Mouse (Mus musculus) forebrain, embryonic 15.5 days (tissue): ENCODE data around the gene Cpa2. TPM values are rescaled to one million over a fixed set of nuclear protein-coding genes. Genes with fewer than 3 reads are reported as not detected.

Experiments
- ATAC-seq: fragments of 200-750 bp; cut with Nextera tagmentation; replicated peaks from 2 replicates; pipeline ENCODE4 v1.8.0; 2017; ENCODE audit warnings: mild to moderate bottlenecking, moderate TSS enrichment, moderate library complexity
- H3K27ac ChIP-seq: fragments of 300-500 bp; sonication (generic); replicated peaks from 2 replicates; pipeline ENCODE4 v1.5.1; 2015; ENCODE audit warnings: mild to moderate bottlenecking, inconsistent platforms
- H3K27me3 ChIP-seq: fragments of 300-500 bp; sonication (generic); 2 replicates; pipeline ENCODE4 v1.6.1; 2015; ENCODE audit warnings: inconsistent platforms
- H3K36me3 ChIP-seq: fragments of 300-500 bp; sonication (generic); 2 replicates; pipeline ENCODE4 v1.6.1; 2015; ENCODE audit warnings: mild to moderate bottlenecking, inconsistent platforms
- H3K4me1 ChIP-seq: fragments of 300-500 bp; sonication (generic); 2 replicates; pipeline ENCODE4 v1.6.1; 2015; ENCODE audit warnings: inconsistent platforms
- H3K4me2 ChIP-seq: fragments of 300-500 bp; sonication (generic); replicated peaks from 2 replicates; pipeline ENCODE4 v1.6.1; 2015; ENCODE audit warnings: mild to moderate bottlenecking, inconsistent platforms
- H3K4me3 ChIP-seq: fragments of 300-500 bp; sonication (generic); 2 replicates; pipeline ENCODE4 v1.5.1; 2015; ENCODE audit warnings: mild to moderate bottlenecking, inconsistent platforms
- H3K9ac ChIP-seq: fragments of 300-500 bp; sonication (generic); replicated peaks from 2 replicates; pipeline ENCODE4 v1.6.1; 2015; ENCODE audit warnings: mild to moderate bottlenecking, inconsistent platforms
- H3K9me3 ChIP-seq: fragments of 300-500 bp; sonication (generic); 2 replicates; pipeline ENCODE4 v1.6.1; 2016; ENCODE audit warnings: inconsistent platforms
- WGBS: fragments of 180-500 bp; shearing (Covaris S2); methylation state at CpG from one replicate; pipeline ENCODE4 v1.1.7; 2015; ENCODE audit warnings: mixed read lengths; 5-methylcytosine and 5-hydroxymethylcytosine counted together
- polyA plus RNA-seq: library from polyadenylated mRNA; unstranded; fragments of >200 nt; fragmentation: Nextera tagmentation; extraction: Ambion mirVana; gene quantifications from 2 replicates; pipeline ENCODE4 v1.2.1, GENCODE M21; 2015

The Cpa2 gene
- polyA plus RNA-seq, 1 experiment from 2014 or later: 5.3 TPM

DNA sequence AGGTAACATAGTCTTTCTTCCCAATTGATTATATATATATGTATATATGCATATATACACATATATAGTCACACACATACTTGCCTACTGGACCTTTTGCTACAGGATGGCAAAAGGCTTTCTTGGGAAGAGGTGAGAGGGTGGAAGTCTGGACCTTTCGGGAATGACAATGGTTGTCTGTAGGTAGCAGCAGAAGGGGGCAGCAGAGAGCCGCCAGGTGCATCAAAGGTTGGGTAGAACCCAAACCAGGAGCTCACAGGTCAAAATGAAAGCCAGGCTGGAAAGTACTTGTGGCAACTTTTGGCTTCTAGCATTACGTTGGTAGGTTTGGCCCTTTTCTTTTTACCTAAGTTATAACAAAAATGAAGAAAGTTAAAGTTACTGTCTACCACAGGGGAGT is 6.0 kb upstream of the Cpa2 start:
- WGBS: 39% methylated on average over 3 of the region's 3 CpGs
- ATAC-seq: no peak
- Histone ChIP-seq H3K9me3 (no peaks in the 10 kb centered on the region), H3K9ac (no peak overlapping the region), H3K4me3 (no peak overlapping the region), H3K27me3 (no peaks in the 10 kb centered on the region), H3K4me1 (no peaks in the 10 kb centered on the region), H3K4me2 (no peak overlapping the region), H3K36me3 (no peaks in the 10 kb centered on the region), H3K27ac (no peak overlapping the region)

GRCm38 (mm10) chr6:30538240-30538639 is 3.1 kb upstream of the Cpa2 start:
- no peaks in the 10 kb centered on the region for H3K9me3 ChIP-seq
- no peak for ATAC-seq
- H3K27ac ChIP-seq: no peak overlapping the region
- 57% methylated on average over 10 of the region's 10 CpGs for WGBS
- no peaks in the 10 kb centered on the region for H3K36me3 ChIP-seq
- no peak overlapping the region for H3K4me3 ChIP-seq
- no peak overlapping the region for H3K9ac ChIP-seq
- no peak overlapping the region for H3K4me2 ChIP-seq
- H3K27me3 ChIP-seq: no peaks in the 10 kb centered on the region
- no peaks in the 10 kb centered on the region for H3K4me1 ChIP-seq

DNA sequence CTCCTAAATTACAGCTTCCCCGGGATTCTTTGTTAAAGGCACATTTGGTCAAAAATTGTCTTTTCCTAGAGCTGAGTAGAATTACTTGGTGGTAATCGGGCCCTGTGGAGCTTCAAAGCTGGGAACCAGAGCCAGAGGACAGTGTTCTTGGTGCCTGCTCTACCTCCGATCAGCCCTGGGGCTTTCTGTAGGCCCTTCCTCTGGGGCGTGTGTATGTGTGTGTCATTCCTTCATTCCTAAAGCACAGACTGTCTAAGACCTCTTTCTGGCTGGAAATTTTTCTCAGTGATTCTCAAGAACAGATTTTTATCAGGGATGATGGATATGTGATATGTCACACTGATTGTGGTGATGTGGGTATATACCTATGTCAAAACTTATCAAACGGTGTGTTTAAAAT is 2.6 kb upstream of the Cpa2 start:
- Histone ChIP-seq H3K4me1 (0 out of 2 replicates have a peak, but pooled peaks cover 5% of the 10 kb centered on the region), H3K27ac (no peak overlapping the region), H3K4me3 (no peak overlapping the region), H3K27me3 (no peaks in the 10 kb centered on the region), H3K9me3 (no peaks in the 10 kb centered on the region), H3K4me2 (no peak overlapping the region), H3K9ac (no peak overlapping the region), H3K36me3 (no peaks in the 10 kb centered on the region)
- no peak for ATAC-seq
- WGBS: 88% methylated on average over 5 of the region's 5 CpGs

DNA sequence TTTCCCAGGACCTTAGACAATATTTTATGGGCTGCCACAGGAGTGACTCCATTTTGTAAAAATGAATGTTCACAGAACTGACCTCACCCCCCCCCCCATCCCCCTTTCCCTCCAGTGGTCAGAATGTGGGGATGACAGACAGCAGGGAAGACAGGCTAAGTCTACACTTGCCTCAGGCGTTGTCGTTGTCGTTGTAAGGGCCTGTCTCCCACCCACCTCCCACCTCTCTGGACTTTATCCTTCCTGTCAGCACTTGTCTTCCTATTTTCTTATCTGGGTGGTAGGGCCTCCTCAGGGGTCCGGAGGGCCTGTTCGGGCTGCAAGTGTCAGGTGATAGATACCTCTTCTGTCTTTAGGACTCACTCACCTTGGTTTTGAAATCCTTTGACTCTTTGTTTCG is 895 bp downstream of the Cpa2 start:
- no peak overlapping the region for H3K4me3 ChIP-seq
- H3K9ac ChIP-seq: no peak overlapping the region
- no peak overlapping the region for H3K27ac ChIP-seq
- H3K27me3 ChIP-seq: no peaks in the 10 kb centered on the region
- H3K9me3 ChIP-seq: no peaks in the 10 kb centered on the region
- H3K4me1 ChIP-seq: peaks cover 19% of the 10 kb centered on the region
- no peak for ATAC-seq
- no peaks in the 10 kb centered on the region for H3K36me3 ChIP-seq
- H3K4me2 ChIP-seq: no peak overlapping the region
- 86% methylated on average over 6 of the region's 6 CpGs for WGBS

- 54% methylated on average over 12 of the region's 12 CpGs for WGBS
- no peak overlapping the region for H3K4me3 ChIP-seq
- no peak overlapping the region for H3K27ac ChIP-seq
- ATAC-seq: no peak
- H3K4me1 ChIP-seq: peaks cover 26% of the 10 kb centered on the region
- no peaks in the 10 kb centered on the region for H3K27me3 ChIP-seq
- no peaks in the 10 kb centered on the region for H3K9me3 ChIP-seq
- H3K4me2 ChIP-seq: no peak overlapping the region
- no peak overlapping the region for H3K9ac ChIP-seq
- H3K36me3 ChIP-seq: no peaks in the 10 kb centered on the region
These were observed 1.7 kb downstream of the Cpa2 start for GRCm38 (mm10) chr6:30543077-30543476.

DNA sequence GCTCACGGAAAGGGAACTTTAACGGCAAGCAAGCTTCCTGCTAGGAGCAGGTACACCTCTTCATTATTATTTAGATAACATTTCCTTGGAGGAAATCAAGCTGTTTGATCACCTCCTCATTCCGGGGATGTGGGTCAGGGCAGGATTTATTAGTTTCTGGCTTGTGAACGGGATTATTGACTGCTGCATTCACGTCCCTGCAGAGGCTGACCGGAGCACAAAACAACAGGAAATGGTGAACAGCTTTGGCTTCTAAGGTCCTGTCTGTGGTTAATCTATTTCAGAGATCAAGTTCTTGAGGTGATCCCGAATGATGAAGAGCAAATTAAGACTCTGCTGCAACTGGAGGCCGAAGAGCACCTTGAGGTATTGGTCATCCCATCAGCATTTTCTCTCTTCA is 2.5 kb downstream of the Cpa2 start:
- peaks cover 32% of the 10 kb centered on the region for H3K4me1 ChIP-seq
- 32% methylated on average over 8 of the region's 8 CpGs for WGBS

DNA sequence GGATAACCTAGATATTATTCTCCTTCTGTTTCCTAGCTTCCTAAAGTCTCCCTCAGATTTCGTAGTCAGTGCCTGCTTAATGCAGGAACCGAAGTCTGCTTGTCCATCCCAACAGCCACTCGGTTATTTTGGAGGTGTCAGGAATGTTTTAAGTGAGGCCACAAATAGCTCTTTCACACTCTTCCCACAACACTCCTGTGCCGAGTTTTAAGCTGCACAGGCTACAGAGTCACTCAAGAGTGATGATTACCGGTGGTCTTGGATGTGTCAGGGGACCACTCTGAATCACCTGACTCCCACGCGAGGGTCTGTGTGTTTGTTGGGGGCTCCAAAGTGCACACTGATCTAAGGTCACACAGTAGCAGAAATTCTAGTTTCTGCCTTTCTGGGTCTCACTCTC is 4.3 kb downstream of the Cpa2 start:
- H3K4me2 ChIP-seq: no peak overlapping the region
- H3K9ac ChIP-seq: no peak overlapping the region
- 83% methylated on average over 7 of the region's 7 CpGs for WGBS
- H3K4me3 ChIP-seq: no peak overlapping the region
- H3K36me3 ChIP-seq: no peaks in the 10 kb centered on the region
- H3K4me1 ChIP-seq: peaks cover 45% of the 10 kb centered on the region
- ATAC-seq: no peak
- H3K27me3 ChIP-seq: no peaks in the 10 kb centered on the region
- H3K27ac ChIP-seq: 0 out of 2 replicates have a peak overlapping the region, but pooled peaks have one; percentile 7
- H3K9me3 ChIP-seq: no peaks in the 10 kb centered on the region

More for the DNA sequence above, 2.5 kb downstream of the Cpa2 start:
- Histone ChIP-seq H3K27me3 (no peaks in the 10 kb centered on the region), H3K4me2 (no peak overlapping the region), H3K9me3 (no peaks in the 10 kb centered on the region), H3K9ac (no peak overlapping the region), H3K4me3 (no peak overlapping the region), H3K27ac (no peak overlapping the region), H3K36me3 (no peaks in the 10 kb centered on the region)
- ATAC-seq: no peak

DNA sequence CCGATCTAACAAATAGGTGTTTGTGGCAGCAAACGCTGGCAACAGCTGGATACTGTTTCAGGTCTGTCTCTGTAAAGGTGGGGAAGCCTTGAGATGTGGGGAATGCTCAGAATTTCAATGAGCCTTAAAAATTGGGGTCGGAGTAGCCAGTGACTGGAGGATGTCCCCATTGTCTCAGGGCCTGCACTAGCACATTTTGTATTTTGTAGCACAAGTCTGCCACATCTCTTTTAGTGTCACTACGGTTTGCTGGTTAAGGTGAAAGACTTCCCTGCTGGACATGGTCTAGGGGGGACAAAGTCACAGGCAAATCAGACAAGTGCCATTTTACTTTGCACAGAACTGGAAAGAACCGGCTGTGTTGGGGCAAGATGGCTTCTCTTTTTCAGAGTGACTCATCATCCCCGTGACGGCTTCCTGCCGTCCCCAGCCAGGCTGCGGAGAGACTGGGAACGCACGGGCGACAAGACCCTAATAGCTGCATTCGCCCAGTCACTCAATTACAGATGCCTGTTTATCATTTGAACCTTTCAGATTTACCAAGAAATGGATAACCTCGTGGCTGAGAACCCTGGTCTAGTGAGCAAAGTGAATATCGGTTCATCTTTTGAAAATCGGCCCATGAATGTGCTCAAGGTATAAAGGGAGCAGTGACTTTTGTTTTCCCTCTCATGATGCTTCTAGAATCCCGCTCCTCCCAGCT is 5.3 kb downstream of the Cpa2 start:
- peak overlapping the region; percentile 37 for H3K9ac ChIP-seq
- 7% methylated on average over 17 of the region's 17 CpGs for WGBS
- H3K4me2 ChIP-seq: peak overlapping the region; percentile 49
- no peaks in the 10 kb centered on the region for H3K27me3 ChIP-seq
- peaks cover 49% of the 10 kb centered on the region for H3K4me1 ChIP-seq
- H3K36me3 ChIP-seq: no peaks in the 10 kb centered on the region
- ATAC-seq: peak; percentile 68
- no peaks in the 10 kb centered on the region for H3K9me3 ChIP-seq
- H3K27ac ChIP-seq: peak overlapping the region; percentile 88
- H3K4me3 ChIP-seq: peak overlapping the region; percentile 29

DNA sequence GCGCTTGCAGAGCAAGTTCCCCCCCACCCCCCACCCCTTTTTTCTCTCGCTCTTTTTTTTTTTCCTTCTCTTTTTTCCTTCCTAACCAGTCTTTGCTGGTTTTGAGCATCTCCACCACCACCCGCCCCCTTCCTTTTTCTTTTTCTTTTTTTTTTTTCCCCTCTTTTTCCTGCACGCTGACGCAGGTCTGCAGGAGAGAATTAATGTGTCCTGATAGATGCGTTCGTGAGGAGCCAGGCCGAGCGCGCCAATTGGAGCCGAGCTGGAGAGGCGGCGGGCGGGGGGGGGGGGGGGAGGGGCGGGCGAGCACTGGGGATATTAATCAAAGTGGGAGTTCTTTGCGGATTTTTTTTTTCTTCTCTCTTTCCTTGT is 5.9 kb downstream of the Cpa2 start:
- Histone ChIP-seq H3K27me3 (no peaks in the 10 kb centered on the region), H3K4me3 (peak overlapping the region; percentile 29), H3K9me3 (no peaks in the 10 kb centered on the region), H3K9ac (peak overlapping the region; percentile 37), H3K36me3 (no peaks in the 10 kb centered on the region), H3K27ac (peak overlapping the region; percentile 88), H3K4me2 (peak overlapping the region; percentile 49), H3K4me1 (peaks cover 53% of the 10 kb centered on the region)
- peak; percentile 49 for ATAC-seq
- WGBS: 0% methylated on average over 16 of the region's 17 CpGs

DNA sequence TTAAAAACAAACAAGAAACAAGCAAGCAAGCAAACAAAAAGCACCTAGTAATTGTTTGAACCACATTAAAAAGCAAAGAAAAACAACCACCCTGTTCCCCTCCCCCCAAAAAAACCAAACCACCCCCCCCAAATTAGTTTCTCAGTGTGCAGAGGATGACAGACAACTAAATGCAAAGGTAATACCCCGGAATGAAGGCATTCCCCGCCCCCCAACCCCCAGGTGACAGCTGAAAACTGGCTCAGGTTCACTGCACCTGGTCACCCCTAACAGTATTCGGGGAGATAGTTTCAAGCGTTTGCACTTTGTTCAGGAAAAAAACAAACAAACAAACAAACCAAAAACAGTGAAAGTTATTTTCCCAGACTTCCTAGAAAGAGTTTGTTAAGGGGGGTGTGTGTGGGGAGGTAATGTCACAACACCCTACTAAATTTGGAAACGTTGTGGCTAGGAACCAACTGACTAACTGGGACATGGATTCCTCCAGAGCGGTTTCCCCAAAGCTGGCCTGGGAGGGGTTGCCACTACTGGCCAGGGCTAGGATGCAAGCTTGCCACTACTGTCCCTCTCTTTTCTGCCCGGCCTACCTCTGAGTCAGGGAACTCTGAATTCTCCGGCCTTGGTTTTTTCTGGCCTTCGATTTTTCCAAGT is 6.4 kb downstream of the Cpa2 start:
- Histone ChIP-seq H3K27me3 (no peaks in the 10 kb centered on the region), H3K4me2 (peak overlapping the region; percentile 49), H3K9ac (no peak overlapping the region), H3K4me3 (no peak overlapping the region), H3K4me1 (peaks cover 58% of the 10 kb centered on the region), H3K27ac (peak overlapping the region; percentile 88), H3K9me3 (no peaks in the 10 kb centered on the region), H3K36me3 (no peaks in the 10 kb centered on the region)
- no peak for ATAC-seq
- WGBS: 14% methylated on average over 9 of the region's 9 CpGs

- no peak for ATAC-seq
- peak overlapping the region; percentile 31 for H3K9ac ChIP-seq
- 13% methylated on average over 15 of the region's 15 CpGs for WGBS
- H3K4me2 ChIP-seq: peak overlapping the region; percentile 22; the same call in 1 of the 2 replicates
- H3K27me3 ChIP-seq: no peaks in the 10 kb centered on the region
- H3K4me1 ChIP-seq: peaks cover 60% of the 10 kb centered on the region
- H3K36me3 ChIP-seq: no peaks in the 10 kb centered on the region
- no peak overlapping the region for H3K4me3 ChIP-seq
- H3K27ac ChIP-seq: peak overlapping the region; percentile 75
- H3K9me3 ChIP-seq: no peaks in the 10 kb centered on the region
These were observed 7.9 kb downstream of the Cpa2 start for GRCm38 (mm10) chr6:30549231-30549761.

DNA sequence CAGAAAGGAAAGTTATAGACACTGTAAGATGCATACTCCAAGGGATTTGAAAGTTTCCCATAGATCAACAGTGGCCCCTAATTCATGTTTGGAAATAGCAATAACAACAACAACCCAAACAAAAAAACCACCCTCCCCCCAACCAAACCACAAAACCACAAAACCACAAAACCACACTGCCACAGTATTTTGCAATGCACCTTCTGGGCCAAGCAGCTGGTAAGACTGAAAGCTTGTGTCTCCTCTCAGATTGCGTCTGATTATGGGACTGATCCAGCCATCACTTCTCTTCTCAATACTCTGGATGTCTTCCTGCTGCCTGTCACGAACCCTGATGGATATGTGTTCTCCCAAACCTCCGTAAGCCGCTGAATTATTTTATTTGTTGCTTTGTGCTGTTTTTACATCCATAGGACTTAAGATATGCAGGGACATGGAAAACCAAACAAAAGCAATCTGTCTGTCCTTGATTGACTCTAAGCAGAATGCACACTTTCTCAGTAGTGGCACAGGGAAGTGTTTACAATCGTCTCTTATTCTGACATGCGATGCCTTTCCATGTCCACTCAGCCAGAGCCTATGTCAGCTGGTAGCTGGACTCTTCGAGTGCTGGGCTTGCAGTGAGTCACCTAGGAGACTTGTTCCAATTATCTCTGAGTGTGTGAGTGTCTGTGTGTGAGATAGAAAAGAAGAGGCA is 9.3 kb downstream of the Cpa2 start:
- Histone ChIP-seq H3K36me3 (no peaks in the 10 kb centered on the region), H3K4me3 (no peak overlapping the region), H3K4me1 (peaks cover 60% of the 10 kb centered on the region), H3K9ac (no peak overlapping the region), H3K27ac (peak overlapping the region; percentile 91), H3K27me3 (no peaks in the 10 kb centered on the region), H3K4me2 (no peak overlapping the region), H3K9me3 (no peaks in the 10 kb centered on the region)
- WGBS: 58% methylated on average over 7 of the region's 7 CpGs
- ATAC-seq: no peak
